Mouse (Mus musculus): ENCODE data around the gene Gm10318.

GRCm38 (mm10) chr10:77815514-77815913 is 37.1 kb upstream of the Gm10318 start:
- TF ChIP-seq HCFC1 (IDR thresholded peaks at IDR 0.05; ENCODE audit: borderline replicate concordance, insufficient read depth, low read length) (no peak), ZNF384 (IDR thresholded peaks at IDR 0.05; ENCODE audit: low read depth, low read length) (no peak), ZC3H11A (IDR thresholded peaks at IDR 0.05; ENCODE audit: borderline replicate concordance, low read depth, low read length) (no peak), MAFK (IDR thresholded peaks at IDR 0.05; ENCODE audit: insufficient read depth, low read depth, low read length) (no peak), CHD2 (IDR thresholded peaks at IDR 0.05; ENCODE audit: low read depth, low read length) (no peak)

All from ES-E14 (cell line).